Mouse (Mus musculus): Measurements from ENCODE around the gene Coa5.

- no peak for TF ChIP-seq CTCF (IDR thresholded peaks at IDR 0.05; ENCODE audit: low read depth, low read length)
- TF ChIP-seq POLR2A (IDR thresholded peaks at IDR 0.05; ENCODE audit: borderline replicate concordance, low read depth, low read length), result no peak
These were observed 30.2 kb downstream of the Coa5 start for GRCm38 (mm10) chr1:37399734-37400133.
